Mouse (Mus musculus): ENCODE measurements around the gene Rasa2.
"Not testable (repeated sequence)": the region's sequence is repeated elsewhere in the genome, so short reads cannot be mapped to it uniquely, and the experiment has no call there.

Rasa2 gene

GRCm38 (mm10) chr9:96583496-96583895, 47.9 kb downstream of the Rasa2 start:
- no peak for DNase-seq (ENCODE audit: low spot score)

DNA sequence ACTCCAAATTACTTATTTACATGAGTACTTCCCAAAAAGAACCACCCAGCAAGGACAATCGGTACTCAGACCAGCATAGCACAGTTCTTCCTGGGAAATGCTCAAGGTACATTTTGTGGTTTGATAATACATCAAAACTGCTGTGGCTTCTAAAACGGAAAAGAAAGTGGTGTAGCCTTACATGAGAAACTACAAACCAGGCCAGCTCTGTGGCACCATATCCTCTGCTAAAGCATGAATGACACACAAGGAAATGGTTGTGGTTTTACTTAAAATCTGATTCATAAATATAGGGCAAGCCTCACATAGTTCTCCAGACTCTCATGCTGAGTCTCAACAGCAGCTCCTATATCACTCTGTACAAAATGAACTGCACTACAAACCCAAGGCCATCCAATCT, 48.3 kb downstream of the Rasa2 start:
- no peak for DNase-seq (ENCODE audit: low spot score)

GRCm38 (mm10) chr9:96578190-96578589, 53.2 kb downstream of the Rasa2 start:
- no peak for DNase-seq (ENCODE audit: low spot score)

DNA sequence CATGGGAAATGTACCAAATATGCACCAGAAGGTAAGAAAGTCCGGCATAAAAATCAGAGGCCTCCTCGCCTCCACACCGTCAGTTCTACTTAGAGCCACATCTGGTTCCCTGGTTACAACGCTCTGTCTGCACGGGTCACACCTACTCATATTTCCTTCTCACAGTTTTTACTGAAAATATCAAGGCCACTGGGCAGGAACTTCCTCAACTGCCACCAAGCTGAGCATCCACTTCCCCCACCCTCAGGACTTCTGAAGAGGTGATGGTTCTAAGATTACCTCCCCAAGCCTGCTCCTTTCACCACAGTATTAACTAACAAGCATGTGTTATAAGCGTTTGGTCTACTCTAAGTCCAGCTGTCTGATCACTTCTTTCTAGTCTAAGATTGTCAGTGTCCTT, 53.7 kb downstream of the Rasa2 start:
- DNase-seq (ENCODE audit: low spot score) = no peak

DNA sequence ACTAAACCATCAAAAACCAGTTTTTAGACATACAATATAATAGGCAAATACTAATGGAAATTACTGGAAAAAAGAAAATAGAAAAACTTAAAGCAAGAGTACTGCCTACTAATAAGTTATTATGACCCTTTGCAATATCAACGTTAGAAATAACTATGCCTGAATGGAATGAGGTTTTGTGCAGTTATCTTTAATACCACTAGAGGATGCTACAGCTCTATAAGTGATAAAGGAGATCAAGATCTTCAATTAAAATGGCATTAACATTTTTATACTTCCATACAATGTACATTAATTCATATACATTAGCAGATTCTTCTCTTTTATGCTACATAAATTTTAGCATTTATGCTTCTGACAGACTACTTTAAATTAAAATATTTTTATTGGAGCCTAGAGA, 58.2 kb downstream of the Rasa2 start:
- DNase-seq (ENCODE audit: low spot score) = peak; percentile 39

DNA sequence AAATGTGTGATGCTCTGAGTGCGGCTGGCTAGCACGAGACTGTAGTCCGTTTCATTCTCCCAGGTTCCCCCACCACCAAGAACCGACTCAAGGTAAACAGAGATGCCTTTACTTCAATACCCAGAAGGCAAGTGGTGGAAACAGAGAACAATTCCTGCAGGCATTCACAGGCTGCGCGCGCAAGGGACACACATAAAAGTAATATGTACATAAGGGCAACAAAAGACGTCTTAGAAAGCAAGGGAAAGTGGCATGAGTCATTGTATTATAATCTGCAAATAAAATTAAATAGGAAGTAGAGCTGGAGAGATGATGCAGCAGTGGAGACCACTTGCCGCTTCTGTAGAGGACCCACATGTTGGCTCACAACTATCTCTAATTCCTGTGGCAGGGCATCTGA, 58.7 kb downstream of the Rasa2 start:
- no peak for DNase-seq (ENCODE audit: low spot score)

DNA sequence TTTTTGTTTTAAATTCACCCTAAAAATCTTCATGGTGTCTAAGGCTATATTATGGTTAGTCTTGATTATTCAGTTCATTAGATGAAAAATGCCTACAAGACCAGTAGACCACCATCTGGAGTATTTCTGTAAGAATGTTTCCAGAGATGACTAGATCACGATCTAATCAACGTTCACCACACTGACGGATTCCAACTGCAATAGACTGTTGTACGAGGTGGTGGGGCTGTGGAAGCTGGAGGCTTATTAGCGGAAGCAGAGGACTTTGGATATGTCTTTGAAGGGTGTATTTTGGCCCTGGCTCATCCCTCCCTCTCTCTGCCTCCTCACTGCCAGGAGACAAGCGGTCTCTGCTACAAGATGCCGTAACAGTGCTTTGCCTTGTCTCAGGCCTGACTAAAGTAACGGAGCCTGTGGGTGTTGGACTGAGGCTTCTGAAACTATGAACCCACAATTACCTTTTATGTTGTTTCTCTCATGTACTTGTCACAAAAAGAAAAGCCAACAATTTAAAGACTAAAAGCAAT, 64.9 kb downstream of the Rasa2 start:
- DNase-seq (ENCODE audit: low spot score) = no peak

- no peak for DNase-seq (ENCODE audit: low spot score)
Observed at GRCm38 (mm10) chr9:96563501-96563900, 67.9 kb downstream of the Rasa2 start.

- no peak for DNase-seq (ENCODE audit: low spot score)
Observed at GRCm38 (mm10) chr9:96559148-96559547, 72.3 kb downstream of the Rasa2 start.

GRCm38 (mm10) chr9:96558594-96558993, 72.8 kb downstream of the Rasa2 start:
- no peak for DNase-seq (ENCODE audit: low spot score)

DNA sequence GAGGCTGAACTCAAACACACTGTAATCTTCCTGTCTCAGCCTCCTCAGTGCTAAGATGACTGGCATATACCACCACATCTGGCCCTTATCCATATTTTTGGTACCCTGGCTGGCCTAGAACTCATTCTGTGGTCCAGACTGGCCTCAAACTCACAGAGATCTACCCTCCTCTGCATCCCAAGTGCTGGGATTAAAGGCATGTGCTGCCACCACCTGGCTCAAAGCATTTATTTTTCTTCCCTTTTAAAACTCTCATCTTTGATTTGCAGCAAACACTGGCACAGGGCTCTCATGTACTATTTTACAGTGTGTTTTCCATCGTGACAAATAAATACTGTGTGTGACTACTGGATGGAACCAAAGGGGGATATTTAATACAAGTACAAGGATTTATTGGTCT, 77.3 kb downstream of the Rasa2 start:
- no peak for DNase-seq (ENCODE audit: low spot score)

GRCm38 (mm10) chr9:96545410-96545809, 86.0 kb downstream of the Rasa2 start:
- no peak for DNase-seq (ENCODE audit: low spot score)

GRCm38 (mm10) chr9:96543643-96544640, 87.5 kb downstream of the Rasa2 start:
- peak; percentile 41 for DNase-seq (ENCODE audit: low spot score)

GRCm38 (mm10) chr9:96538916-96539315, 92.5 kb downstream of the Rasa2 start:
- peak; percentile 39 for DNase-seq (ENCODE audit: low spot score)

GRCm38 (mm10) chr9:96537615-96537919, 93.8 kb downstream of the Rasa2 start:
- no peak for DNase-seq (ENCODE audit: low spot score)

DNA sequence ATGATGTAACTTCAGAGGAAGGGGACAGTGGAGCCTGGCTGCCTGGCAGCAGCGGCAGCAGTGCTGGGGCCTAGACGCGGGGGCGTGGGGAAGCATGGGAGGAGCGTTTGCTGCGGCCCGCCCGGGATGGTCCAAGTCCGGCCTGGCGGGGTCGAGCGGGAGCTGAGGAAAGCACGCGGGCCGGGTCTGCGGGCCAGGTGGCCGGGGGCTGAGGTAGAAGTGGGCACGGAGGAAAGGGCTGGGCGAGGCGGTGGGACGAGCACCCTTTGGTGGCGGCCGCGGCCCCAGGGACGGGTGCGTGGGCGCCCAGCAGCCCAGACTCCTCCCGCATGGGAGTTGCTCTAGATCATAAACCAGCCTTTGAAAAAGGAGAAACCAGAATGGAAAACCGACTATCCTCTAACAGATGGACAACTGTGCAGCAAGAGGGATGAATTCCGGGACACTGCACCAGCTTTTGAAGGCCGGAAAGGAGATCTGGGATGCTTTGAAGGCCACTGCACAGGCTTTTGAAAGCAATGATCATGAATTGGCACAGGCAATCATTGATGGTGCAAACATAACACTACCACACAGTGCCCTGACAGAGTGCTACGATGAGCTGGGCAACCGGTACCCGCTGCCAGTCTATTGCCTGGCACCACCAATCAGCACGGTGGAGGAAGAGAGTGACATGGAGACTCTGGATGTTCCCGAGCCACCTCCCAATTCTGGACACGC, 94.4 kb downstream of the Rasa2 start:
- DNase-seq (ENCODE audit: low spot score) = peak; percentile 18

DNA sequence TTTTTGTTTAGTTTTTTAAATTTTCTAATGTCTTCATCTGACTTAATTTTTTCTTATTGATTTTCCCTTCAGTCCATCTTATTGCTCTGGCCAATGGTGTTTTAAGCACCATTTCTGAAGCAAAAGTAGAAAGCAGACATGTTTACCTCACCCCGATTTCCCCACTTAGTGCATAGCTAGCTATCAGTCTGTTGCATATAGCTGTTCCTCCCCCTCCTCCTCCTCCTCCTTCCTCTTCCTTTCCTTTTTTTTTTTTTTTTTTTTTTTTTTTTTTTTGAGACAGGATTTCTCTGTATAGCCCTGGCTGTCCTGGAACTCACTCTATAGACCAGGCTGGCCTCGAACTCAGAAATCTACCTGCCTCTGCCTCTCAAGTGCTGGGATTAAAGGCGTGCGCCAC, 95.3 kb downstream of the Rasa2 start:
- DNase-seq (ENCODE audit: low spot score) = not testable (repeated sequence)

DNA sequence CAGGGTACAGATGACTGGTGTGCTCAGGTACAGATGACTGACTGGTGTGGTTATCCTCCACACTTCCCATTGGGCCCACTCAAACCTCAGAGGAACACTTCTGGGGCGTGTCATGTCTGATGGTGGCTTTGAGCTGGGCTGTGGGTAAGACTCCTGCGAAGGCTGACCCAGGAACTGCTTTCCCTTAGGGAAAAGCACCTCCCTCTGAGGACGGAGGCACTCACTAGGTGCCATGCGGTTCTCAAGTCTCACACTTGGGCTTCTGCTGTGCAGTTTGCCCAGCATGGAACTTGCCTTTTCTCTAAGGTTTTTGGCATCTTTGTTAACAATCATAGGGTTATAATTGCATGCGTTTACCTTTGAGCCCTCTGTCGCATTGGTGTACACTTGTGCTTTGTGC, 96.0 kb downstream of the Rasa2 start:
- no peak for DNase-seq (ENCODE audit: low spot score)

- DNase-seq (ENCODE audit: low spot score) = no peak
Observed at GRCm38 (mm10) chr9:96534256-96534655, 97.2 kb downstream of the Rasa2 start.

- DNase-seq (ENCODE audit: low spot score) = no peak
Observed at GRCm38 (mm10) chr9:96533476-96533875, 97.9 kb downstream of the Rasa2 start.

DNA sequence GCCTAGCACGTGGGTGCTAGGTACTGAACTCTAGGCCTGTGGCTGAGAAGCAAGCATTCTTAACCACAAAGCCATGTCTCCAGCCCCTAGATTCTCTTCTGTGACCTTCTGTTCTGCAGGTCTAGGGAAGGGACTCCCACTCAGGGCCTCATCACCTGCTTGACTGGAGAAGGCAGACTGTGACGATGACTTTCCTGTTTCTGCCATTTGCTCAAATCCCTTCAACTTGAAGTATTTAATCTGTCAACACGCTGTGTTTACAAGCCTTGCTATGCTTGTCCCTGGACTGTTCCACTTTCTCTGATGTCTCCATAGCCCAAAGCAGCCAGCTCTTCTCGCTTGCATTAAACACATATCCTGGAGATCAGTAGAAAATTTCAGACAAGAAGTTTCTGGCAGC, 98.9 kb downstream of the Rasa2 start:
- DNase-seq (ENCODE audit: low spot score) = peak; percentile 23

GRCm38 (mm10) chr9:96530674-96531081, 100.7 kb downstream of the Rasa2 start:
- peak; percentile 39 for DNase-seq (ENCODE audit: low spot score)
